Mouse (Mus musculus) E14TG2a.4 (cell line): Measurements from ENCODE around the gene Palmd.

Experiments used
- H3K27me3 ChIP-seq: 2 replicates; pipeline ENCODE4 v1.6.1; 2014; ENCODE audit warnings: low read length, control low read depth; ENCODE audit not compliant: insufficient read depth
- H3K36me3 ChIP-seq: 2 replicates; pipeline ENCODE4 v1.6.1; 2014; ENCODE audit warnings: low read length, control low read depth; ENCODE audit not compliant: insufficient read depth
- H3K4me1 ChIP-seq: replicated peaks from 2 replicates; pipeline ENCODE4 v1.6.1; 2014; ENCODE audit warnings: low read depth, low read length, control low read depth
- H3K4me3 ChIP-seq: replicated peaks from 2 replicates; pipeline ENCODE4 v1.5.1; 2014; ENCODE audit warnings: mild to moderate bottlenecking, low read length
- H3K9me3 ChIP-seq: 2 replicates; pipeline ENCODE4 v1.6.1; 2014; ENCODE audit warnings: low read length, control low read depth
- CTCF ChIP-seq: conservative IDR thresholded peaks from 2 replicates; pipeline ENCODE4 v1.5.1; 2014; ENCODE audit warnings: low read length
- NANOG ChIP-seq: IDR thresholded peaks from 2 replicates; pipeline ENCODE4 v1.6.1; 2014; ENCODE audit warnings: borderline replicate concordance, low read length, mixed read lengths
- POU5F1 ChIP-seq: IDR thresholded peaks from 2 replicates; pipeline ENCODE4 v1.6.1; 2014; ENCODE audit warnings: low read length, borderline replicate concordance

Palmd gene

DNA sequence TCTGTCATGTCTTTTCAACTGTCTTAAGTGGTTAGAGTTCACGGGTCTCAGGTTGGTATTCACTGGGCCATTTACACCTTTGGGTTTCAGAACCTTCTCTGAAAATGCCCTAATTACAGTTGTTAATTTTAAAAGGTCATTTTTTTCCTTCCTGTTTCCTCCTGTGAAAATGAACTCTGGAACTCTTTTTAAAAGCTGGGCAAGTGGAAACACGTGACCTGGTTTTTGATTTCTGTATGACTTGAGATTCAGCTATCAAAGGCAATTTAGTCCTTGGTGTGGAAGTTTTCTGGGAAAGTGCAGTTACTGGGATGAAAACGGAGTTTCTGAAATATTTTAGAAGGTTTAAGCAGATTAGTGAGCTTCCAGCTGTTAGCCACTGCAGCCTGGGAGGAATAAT is 98.4 kb downstream of the Palmd start:
- Histone ChIP-seq H3K36me3 (peaks cover 65% of the 10 kb centered on the region), H3K9me3 (no peaks in the 10 kb centered on the region; the same call in 1 of the 2 replicates), H3K4me1 (peaks cover 17% of the 10 kb centered on the region), H3K27me3 (no peaks in the 10 kb centered on the region), H3K4me3 (no peak overlapping the region; the same call in 1 of the 2 replicates)
- no peak for TF ChIP-seq NANOG
- TF ChIP-seq CTCF: no peak
- no peak for TF ChIP-seq POU5F1
